Mouse (Mus musculus) midbrain, postnatal 0 days (tissue): ENCODE data around the gene Gm14399. TPM values are rescaled to one million over a fixed set of nuclear protein-coding genes. Genes with fewer than 3 reads are reported as not detected.
"Not testable (repeated sequence)": the region's sequence is repeated elsewhere in the genome, so short reads cannot be mapped to it uniquely, and the experiment has no call there.

Experiments
- ATAC-seq: fragments of 200-750 bp; cut with Nextera tagmentation; 2 replicates; pipeline ENCODE4 v1.8.0; 2017; ENCODE audit warnings: moderate number of reproducible peaks, mild to moderate bottlenecking, moderate TSS enrichment, moderate library complexity; ENCODE audit not compliant: low FRiP score
- DNase-seq: peaks from one replicate; pipeline ENCODE4 v3.0.0-alpha.2; 2015; ENCODE audit warnings: low spot score
- H3K27ac ChIP-seq: fragments of 300-500 bp; sonication (generic); 2 replicates; pipeline ENCODE4 v1.5.1; 2014; ENCODE audit warnings: low read depth, mild to moderate bottlenecking, low read length, mixed read lengths
- H3K27me3 ChIP-seq: fragments of 300-500 bp; sonication (generic); 2 replicates; pipeline ENCODE4 v1.6.1; 2014; ENCODE audit warnings: low read length, control low read depth, mixed read lengths; ENCODE audit not compliant: insufficient read depth
- H3K36me3 ChIP-seq: fragments of 300-500 bp; sonication (generic); 2 replicates; pipeline ENCODE4 v1.6.1; 2014; ENCODE audit warnings: low read length, control low read depth, mixed read lengths; ENCODE audit not compliant: insufficient read depth
- H3K4me1 ChIP-seq: fragments of 300-500 bp; sonication (generic); 2 replicates; pipeline ENCODE4 v1.6.1; 2014; ENCODE audit warnings: mild to moderate bottlenecking, control low read depth, antibody characterized with exemption, low read length, mixed read lengths; ENCODE audit not compliant: insufficient read depth
- H3K4me2 ChIP-seq: fragments of 300-500 bp; sonication (generic); 2 replicates; pipeline ENCODE4 v1.6.1; 2014; ENCODE audit warnings: low read depth, mild to moderate bottlenecking, low read length, mixed read lengths; ENCODE audit not compliant: poor library complexity, severe bottlenecking
- H3K4me3 ChIP-seq: fragments of 300-500 bp; sonication (generic); 2 replicates; pipeline ENCODE4 v1.5.1; 2014; ENCODE audit warnings: low read depth, mild to moderate bottlenecking, low read length, moderate library complexity
- H3K9ac ChIP-seq: fragments of 300-500 bp; sonication (generic); replicated peaks from 2 replicates; pipeline ENCODE4 v1.6.1; 2014; ENCODE audit warnings: mild to moderate bottlenecking, low read length, moderate library complexity, mixed read lengths; ENCODE audit not compliant: poor library complexity, severe bottlenecking
- H3K9me3 ChIP-seq: fragments of 300-500 bp; sonication (generic); 2 replicates; pipeline ENCODE4 v1.6.1; 2016; ENCODE audit warnings: low read length, control low read depth
- CTCF ChIP-seq: IDR thresholded peaks from 2 replicates; pipeline ENCODE4 v1.5.1; 2016; ENCODE audit warnings: antibody characterized with exemption, mild to moderate bottlenecking
- WGBS: fragments of 180-500 bp; shearing (Covaris S2); extraction: QIAGEN DNeasy Blood & Tissue Kit; methylation state at CpG from one replicate; pipeline ENCODE4 v1.1.7; 2014; 5-methylcytosine and 5-hydroxymethylcytosine counted together
- polyA plus RNA-seq: library from polyadenylated mRNA; unstranded; fragments of >200 nt; fragmentation: Nextera tagmentation; extraction: Ambion mirVana; gene quantifications from 2 replicates; pipeline ENCODE4 v1.2.1, GENCODE M21; 2015
- total RNA-seq: library from RNA; depleted of rRNA; stranded (reverse); fragments of >200 nt; gene quantifications from 2 replicates; pipeline ENCODE4 v1.2.3, GENCODE M21; 2014; rRNA removed

Gene Gm14399
- 8.1 and 9.0 TPM in 2 replicates for total RNA-seq
- 4.6 and 5.5 TPM in 2 replicates for polyA plus RNA-seq

DNA sequence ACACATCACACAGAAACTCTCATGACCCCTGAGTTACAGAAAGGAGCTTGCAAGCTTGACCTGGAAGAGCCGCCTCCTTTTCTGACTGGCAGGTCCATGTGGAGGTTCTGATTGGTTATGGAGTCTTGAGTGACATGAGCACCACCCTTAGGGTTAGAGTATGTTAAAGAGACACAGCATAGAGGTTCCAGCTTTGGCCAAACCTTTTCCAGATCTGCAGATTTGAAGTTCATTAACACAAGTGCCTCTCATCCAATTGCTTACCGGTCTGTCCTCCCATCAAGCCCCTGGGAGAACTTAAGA is at the start of gene Gm14399:
Gm14399 (minus strand) TSS at position 20 of the 303 bp plus-strand sequence.
- H3K9me3 ChIP-seq, H3K4me1 ChIP-seq, H3K27ac ChIP-seq, H3K36me3 ChIP-seq, DNase-seq, H3K9ac ChIP-seq, ATAC-seq, H3K27me3 ChIP-seq: not testable (repeated sequence)
- peak within 1 kb of the TSS; percentile 33; the same call in 1 of the 2 replicates for H3K4me2 ChIP-seq
- peak within 1 kb of the TSS; percentile 36 for H3K4me3 ChIP-seq
- 0% methylated on average over 1 of the region's 2 CpGs for WGBS

DNA sequence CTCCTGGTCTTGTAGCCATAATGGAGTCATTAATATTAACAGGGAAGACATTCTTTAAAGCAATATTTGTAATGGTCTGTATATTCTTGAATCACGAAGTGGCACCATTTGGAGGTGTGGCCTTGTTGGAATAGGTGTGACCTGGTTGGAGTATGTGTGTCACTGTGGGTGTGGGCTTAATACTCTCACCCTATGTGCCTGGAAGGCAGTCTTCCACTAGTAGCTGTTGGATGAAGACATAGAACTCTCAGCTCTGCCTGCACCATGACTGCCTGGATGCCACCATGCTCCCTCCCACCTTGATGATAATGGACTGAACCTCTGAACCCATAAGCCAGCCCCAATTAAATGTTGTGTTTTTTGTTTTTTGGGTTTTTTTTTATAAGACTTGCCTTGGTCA is 37.2 kb upstream of the Gm14399 start:
- H3K36me3 ChIP-seq, result not testable (repeated sequence)

DNA sequence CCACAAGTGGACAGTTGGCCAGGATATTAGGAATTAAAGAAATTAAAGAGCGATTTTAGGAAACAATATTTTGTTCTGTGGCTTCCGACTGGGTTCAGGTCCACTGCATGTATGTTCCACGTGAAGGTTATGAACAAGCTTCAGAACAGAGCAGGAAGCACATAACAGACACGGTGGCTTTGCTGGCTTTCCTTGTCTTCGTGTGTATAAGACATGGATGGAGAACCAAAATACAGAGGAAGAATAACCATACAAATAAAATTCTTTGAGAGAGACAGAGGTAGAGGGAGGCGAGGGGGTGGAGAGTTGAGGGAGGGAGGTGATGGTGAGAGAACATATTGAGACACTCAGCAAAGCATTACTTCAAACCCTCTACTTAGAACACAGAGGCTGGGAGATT is 34.5 kb upstream of the Gm14399 start:
- no peak for DNase-seq
- no peaks in the 10 kb centered on the region for H3K4me1 ChIP-seq
- no peak for ATAC-seq
- H3K27ac ChIP-seq, result no peak overlapping the region
- no peaks in the 10 kb centered on the region for H3K36me3 ChIP-seq
- no peak overlapping the region for H3K4me3 ChIP-seq
- WGBS, result 83% methylated on average over 6 of the region's 6 CpGs
- no peak for TF ChIP-seq CTCF
- H3K9ac ChIP-seq, result no peak overlapping the region
- no peaks in the 10 kb centered on the region for H3K27me3 ChIP-seq
- H3K9me3 ChIP-seq, result no peaks in the 10 kb centered on the region
- H3K4me2 ChIP-seq, result no peak overlapping the region

More for the DNA sequence above, 37.2 kb upstream of the Gm14399 start:
- H3K27me3 ChIP-seq, DNase-seq, H3K4me3 ChIP-seq, H3K4me2 ChIP-seq, H3K9ac ChIP-seq, H3K27ac ChIP-seq, ATAC-seq, H3K9me3 ChIP-seq, H3K4me1 ChIP-seq: not testable (repeated sequence)
- 72% methylated on average over 1 of the region's 1 CpGs for WGBS

DNA sequence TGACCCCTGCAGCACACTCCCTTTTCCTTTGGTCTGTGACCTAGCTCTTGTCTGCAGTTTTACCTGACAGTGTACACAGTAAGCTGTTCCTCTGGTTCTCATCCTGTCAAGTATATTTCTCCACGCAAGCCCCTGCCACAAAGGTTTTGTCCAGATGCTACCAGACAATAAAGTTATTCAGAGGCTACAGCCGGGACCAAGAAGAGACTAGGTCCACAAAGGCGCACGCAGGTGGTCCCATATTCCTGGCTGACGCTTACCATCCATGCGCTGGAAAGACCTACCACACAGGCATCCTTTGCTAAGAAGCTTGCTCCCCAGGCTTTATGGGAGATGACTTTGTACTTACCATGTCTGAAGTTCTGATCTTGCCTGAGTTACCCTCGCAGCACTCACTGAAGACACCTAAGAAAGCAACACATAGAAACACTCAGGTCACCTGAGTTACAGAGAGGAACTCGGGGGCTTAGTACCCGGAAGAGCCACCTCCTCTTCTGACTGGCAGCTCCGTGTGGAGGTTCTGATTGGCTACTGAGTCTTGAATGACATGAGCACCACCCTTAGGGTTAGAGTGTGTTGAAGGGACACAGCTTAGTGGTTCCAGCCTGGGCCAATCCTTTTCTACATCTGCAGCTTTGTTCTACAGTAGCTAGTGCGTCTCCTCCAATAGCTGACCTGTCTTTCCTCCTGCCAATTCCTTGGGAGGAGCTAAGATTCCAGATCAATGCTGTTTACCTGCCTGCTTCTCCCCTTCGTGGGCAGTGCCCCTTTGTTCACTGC is 33.8 kb upstream of the Gm14399 start, which contains the start of gene Gm14443:
Gm14443 (minus strand) TSS at position 471 of the 780 bp plus-strand sequence.
- H3K4me3 ChIP-seq, ATAC-seq, H3K4me2 ChIP-seq, H3K4me1 ChIP-seq, DNase-seq, H3K9me3 ChIP-seq, H3K27ac ChIP-seq, H3K27me3 ChIP-seq, H3K36me3 ChIP-seq, H3K9ac ChIP-seq: not testable (repeated sequence)
- 78% methylated on average over 12 of the region's 12 CpGs for WGBS

DNA sequence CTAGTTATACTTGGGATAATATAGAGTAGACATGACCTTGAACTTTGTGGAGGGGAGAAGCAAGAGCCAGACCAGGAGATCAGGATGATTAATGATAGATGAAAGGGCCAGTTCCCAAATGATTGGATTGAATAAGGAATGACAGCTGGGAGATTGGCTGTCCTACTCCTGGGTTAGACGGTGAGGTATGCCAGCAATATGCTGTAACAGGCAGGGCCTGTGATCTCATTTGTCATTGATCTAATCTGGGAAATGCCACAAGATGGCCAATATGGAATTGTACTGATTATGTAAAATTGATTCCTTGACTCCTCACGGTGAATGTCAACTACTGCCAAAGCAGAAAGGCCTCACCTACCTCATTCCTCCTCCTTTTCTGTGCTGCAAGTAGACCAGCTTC is 32.2 kb upstream of the Gm14399 start:
- H3K9me3 ChIP-seq, H3K4me2 ChIP-seq, ATAC-seq, H3K4me1 ChIP-seq, H3K27me3 ChIP-seq, H3K9ac ChIP-seq, DNase-seq, H3K27ac ChIP-seq, H3K4me3 ChIP-seq, H3K36me3 ChIP-seq: not testable (repeated sequence)
- WGBS, result 91% methylated on average over 2 of the region's 2 CpGs

DNA sequence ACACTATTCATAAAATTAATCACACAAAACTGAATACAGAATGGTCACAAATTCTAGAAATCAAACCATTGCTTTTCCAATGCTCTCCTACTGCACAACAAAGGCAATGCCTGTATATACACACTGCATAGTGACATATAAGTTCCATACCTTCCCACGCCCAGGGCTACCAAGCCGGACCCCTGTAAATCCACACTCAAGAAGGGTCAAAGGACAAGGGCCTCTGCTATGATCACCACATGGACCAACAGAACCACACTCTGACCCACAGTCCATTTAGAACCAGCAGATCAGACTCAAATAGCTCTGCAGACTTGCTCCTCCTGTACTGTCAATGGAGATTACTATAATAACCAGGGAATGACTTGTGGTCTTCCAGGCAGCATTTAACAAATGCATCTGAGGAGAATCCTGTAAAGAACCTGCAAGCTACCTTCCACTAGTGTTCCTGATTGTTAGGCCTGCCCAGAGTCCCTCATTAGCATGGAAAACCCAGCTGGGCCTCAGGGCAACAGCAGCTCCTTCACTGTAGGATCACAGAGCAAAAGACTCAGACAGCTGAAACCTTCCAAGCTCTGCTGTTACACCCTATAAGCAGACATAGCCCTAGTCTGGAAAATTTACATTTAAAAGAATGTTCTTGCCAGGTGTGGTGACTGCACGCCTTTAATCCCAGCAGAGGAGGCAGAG is 31.2 kb upstream of the Gm14399 start:
- not testable (repeated sequence) for H3K9ac ChIP-seq, H3K4me3 ChIP-seq, H3K9me3 ChIP-seq, DNase-seq, H3K4me2 ChIP-seq, H3K27ac ChIP-seq, H3K27me3 ChIP-seq, ATAC-seq, H3K4me1 ChIP-seq, H3K36me3 ChIP-seq
- WGBS, result 85% methylated on average over 3 of the region's 3 CpGs
